Mouse (Mus musculus): Measurements from ENCODE around the gene Uhrf2.
"Not testable (repeated sequence)": the region's sequence is repeated elsewhere in the genome, so short reads cannot be mapped to it uniquely, and the experiment has no call there.

Uhrf2 gene

DNA sequence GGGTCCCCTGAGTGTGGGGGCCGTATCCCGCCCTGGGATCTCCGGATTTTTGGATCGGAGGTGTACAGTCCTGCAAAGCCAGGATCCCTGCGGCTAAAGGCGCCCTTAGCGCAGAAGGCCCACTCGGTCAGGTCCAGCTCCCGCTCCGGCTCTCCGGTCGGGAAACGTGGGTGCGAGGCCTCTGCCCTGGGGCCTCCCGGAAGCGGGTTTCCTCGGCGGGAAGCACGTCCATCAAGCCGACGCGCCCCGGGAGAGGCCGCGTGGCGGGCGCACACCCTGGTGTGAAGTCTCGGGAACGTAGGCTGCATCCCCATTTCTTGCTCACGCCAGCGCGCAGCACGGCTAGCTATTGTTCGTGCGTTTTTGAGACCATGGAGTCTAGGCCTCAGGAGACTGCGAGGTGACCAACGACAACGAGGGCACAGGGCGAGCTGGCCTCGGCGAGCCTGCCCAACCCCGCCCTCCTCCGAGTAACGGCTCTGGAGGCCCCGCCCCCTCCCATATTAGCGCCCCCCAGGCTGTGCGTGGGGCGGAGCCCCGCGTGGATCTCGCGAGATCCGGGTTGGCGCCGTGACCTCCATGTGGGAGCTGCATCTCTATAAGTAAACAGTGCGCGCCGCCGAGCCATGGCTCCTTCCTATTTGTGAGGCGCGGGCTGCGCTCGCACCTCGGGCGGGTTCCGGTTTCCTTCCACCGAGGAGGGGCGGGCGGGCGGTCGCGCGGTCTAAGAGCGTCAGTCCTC is at the start of gene Uhrf2:
Gene Uhrf2 (plus strand): TSS at position 620 of the 742 bp plus-strand sequence.
- DNase-seq, result peak; percentile 96 to 98

DNA sequence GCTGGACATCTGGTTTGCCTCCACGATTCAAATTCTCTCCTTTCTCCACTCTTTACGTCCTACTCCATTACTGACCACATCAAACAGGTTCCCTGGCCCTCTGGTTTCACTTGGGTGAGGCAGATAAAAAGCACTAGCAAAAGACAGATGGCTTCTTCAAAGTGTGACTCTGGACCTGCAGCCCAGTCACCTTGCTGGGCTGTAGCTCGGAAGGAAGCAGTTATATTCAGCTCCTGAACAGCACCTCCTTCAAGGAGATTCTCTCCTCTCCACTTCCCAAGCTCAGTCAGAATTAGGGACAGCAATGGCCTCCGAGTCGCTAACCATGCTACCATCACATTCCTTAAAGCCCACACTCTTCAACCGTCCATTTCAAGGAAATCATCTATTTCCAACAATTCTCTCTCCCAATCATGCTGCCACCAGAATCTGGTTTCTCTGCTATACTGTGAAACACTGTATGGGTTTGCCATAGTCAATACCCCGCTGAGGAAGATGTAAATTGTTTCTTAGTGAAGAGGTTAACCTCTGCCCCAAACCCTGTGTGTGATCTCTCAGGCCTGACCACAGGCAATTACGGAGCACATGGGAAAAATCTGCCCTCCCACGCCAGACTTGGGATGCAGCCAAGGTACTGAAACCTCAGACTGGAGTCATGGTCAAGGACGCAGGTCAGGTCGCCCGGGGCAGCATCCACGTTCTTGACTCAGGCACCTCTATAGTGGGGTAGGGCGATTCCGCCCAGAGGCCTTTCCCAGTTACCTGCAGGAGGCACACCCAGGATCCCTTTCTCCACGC is 45.9 kb upstream of the Uhrf2 start:
- no peak for DNase-seq

DNA sequence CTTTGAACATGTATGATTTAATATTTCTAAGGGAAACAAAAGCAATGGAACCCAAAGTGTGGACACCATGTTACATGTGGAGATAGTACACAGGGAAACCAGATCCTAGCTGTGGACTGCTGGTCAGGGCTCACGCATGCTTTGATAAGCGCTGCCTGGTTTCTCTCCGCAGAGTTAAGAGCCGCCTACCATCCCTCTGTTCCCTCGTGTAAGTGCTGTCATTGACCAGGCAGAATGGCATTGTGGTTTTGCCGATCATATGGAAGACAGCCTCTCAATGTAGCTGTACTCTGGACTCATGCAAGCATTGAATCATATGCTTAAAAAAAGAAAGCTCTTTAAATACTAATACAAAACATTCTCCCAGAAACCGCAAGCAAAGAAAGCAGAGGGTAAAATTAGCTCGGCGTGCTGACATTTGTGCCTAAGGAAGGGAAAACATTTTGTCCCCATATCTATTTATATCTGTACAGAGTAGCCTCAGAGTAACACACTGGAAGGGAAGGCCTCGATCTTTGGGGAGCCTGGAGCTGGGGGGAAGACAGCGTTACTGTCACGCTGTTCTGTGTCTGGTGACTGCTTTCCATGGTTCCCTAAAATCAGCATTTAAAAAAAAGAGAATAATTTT is 43.7 kb upstream of the Uhrf2 start:
- no peak for DNase-seq

DNA sequence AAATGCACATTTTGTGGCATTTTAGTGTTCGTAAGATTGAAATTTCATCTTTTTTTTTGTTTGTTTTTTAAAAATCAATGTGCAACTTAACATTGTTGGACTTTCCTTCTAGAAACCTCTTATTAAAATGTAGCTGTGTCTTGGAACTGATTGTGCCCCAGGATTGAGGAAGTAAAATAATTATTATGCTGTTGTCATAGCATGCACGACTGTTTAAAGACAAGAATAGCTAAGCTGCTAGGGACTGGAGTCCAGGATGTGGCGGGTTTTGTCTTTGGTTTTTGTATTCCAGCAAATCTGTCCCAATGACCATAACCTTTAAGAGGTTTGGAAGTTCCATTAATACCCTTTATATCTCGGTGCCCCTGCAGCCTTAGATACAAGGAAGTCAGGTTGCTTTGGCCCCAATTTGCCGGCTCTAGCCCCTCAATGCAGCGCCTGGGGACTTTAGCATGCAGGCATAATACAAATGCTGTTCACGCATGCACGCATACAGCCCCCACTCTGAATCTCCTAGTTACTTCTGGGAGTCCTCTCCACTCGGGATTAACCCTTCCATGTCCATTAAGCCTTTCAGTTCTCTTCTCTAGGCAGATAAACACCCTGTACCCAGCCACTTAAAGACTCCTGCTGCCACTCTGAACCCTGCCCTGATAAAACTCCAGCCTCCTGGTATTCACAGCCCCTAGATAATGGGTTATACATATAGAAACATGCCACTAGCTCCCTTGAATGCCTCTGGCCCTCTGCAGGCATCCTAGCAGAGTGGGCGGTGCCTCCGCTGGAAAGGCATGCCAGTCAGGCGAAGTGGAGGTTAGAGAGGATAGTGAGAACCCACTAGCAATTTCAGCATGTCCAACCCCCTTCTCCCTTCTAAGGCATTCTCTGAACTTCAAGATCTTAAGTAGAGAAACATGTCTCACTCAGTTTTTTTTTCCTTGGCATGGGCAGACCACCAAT is 29.6 kb upstream of the Uhrf2 start:
- DNase-seq, result no peak

DNA sequence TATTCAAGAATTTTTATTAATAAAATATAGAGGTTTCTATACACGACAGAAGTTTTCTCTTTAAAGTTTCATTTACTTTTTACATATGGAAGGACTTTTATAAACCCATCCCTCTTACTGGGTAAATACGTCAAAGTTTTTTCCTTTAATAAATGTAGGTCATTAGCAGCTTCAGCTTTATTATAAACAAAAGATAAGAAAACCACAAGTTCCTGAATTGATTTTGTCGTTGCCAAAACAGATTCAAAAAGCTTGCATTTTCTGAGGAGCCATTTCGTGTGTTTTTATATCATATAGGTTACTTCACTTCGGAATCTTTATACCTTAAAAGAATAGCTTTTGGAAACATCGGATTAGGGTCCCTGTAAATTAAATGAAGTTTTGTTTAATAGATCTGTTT is 28.8 kb upstream of the Uhrf2 start:
- DNase-seq, result no peak

DNA sequence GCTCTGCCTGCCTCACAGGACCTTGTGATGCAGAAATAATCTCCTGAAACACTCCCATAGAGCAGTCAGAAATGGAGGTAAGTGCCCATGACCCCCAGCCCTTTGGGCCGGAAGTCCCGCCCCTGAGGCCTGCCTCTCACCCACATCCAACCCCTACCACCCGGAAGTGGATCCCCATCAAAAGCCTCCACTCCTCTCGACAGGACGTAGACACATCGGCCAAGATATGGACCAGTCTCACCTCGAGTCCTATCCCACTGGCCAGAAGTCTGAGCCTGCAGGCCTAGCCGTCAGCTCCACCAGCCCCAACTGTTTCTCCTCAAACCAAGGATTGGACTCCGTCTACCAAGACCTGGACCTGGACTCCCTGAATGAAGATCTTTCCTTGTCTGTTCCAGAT is 26.7 kb upstream of the Uhrf2 start, which contains the start of gene Trpd52l3:
Gene Trpd52l3 (plus strand): TSS at position 170 of the 400 bp plus-strand sequence.
- no peak for DNase-seq

DNA sequence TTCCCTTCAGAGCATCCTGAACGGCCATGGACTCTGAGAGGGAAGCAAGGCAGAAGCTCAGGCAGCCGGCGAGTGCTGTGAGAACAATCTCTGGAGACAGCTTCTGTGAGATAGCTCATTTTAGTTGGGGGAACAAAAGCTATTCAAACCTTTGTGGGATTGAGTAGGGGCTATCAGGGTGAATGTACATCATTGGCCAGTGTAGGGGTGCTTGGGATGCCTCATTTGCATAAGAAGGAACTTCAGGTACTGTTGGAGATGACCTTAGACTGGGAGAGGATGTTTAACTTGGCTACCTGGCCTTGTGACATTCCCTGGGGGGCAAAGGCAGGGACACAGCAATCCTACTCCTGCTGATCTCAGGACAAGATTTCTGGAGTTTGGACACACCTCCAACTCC is 23.9 kb upstream of the Uhrf2 start:
- no peak for DNase-seq

DNA sequence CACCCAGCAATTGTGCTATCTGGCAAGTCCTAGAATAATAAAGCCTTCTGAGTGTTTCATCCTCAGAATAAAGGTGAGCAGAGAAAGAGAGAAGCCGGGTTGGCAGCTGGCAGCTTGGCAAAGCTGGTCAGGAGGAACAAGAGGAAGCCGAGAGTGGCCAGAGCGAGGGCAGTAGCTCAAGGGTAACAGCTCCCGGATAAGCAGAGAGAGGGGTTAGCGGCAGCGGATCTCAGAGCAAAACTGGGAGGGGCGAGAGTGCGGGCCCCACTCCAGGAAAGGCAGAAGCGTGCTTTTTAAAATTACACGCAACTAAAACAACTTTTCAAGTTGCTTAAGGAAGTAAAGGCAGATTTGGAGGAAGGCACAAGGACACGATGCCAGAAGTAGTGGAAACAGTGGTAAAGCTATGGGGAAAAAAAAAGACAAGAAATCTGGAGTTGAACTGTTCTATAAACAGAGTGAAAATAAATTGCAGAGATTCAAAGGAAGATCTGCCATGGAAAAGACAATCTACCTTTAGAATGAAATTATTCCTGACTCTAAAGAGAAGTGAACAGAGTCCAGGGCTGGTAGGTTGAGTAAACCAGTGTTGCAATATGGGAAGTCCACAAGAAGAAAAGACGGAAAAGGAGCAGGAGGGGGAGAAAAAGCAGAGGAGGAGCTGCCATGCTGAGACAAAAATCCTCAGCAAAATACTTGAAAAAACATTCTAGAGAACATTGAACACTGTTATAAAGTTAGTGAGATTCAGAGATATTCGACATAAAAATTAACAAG is 19.6 kb upstream of the Uhrf2 start:
- DNase-seq, result no peak

DNA sequence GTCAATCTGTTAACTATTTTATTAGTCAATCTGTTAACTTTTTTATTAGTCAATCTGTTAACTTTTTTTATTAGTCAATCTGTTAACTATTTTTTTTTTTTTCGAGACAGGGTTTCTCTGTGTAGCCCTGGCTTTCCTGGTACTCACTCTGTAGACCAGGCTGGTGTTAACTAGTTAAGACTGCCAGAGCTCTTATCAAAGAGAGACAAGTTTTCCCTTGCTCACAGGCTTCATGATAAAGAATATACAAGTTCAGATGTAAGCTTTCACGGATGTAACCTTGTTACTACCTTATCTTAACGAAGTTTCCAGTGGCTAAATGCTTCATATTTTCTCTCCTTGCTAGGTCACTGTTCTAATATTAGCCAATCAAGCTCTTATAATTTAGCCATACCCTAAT is 16.0 kb upstream of the Uhrf2 start:
- no peak for DNase-seq

DNA sequence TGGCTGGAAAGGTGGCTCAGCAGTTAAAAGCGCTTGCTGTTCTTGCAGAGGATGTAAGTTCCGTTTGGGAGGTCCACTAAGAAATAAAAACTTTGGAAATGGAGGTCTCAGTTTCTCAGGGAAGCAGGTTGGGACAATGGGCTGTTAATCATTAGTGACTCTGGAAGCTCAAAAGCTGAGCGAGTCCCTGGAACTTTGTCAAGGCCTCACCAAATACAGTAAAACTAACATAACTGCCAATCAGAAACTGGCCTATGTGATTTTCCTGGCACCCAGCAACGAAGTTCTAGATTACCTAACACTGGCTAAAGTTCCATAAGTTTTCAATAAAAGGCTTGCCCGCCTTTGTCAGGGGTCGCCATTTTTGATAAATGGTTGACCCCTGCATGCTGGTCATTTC is 14.2 kb upstream of the Uhrf2 start:
- DNase-seq, result no peak

DNA sequence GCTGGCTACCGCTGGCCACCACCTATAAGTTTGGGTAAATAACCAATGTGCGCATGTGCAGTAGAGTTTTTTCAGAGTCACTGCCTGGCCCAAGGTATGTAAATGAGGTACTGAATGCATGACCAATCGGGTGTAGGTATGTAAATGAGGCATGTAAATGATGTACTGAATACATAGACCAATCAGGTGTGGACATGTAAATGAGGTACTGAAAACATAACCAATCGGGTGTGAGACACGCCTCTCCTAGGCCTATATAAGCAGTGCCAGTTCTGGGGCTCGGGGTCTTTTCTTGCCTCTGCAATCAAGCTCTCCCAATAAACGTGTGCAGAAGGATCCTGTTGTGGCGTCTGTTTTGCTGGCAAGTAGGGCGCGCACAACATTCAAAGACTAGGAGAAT is 6.9 kb upstream of the Uhrf2 start:
- DNase-seq, result not testable (repeated sequence)

DNA sequence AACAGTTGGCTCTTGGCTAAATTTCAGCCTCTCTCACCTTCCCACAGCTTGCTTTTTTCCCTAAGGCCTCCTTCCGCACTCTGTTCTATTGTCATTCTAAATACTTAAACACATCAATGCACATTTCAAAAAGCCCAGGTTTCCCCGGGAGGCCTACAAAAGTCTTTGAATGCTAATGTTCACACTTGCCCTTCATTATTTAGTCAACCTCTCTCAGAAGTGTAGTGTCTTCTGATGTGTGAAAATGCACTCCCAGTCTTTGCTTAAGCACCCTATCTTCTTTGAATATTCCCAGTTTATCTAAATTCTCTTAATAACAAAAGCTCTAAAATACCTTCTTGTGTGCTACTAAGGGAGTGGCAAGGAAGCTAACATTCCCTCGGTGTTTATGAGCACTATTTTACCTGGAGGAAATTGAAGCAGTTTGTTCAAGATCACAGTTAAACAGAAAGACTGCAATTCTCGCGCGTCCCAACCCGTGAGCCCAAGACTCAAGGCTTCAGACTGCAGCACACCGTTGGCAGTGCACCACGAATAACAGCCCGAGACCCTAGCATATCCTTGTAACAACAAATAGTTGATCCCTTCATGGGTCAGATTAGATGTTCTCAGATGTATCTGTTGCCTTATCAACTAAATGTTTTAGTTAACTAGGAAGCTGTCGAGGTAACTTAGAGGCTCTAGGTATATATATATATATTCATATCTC is 1.2 kb upstream of the Uhrf2 start:
- no peak for DNase-seq

DNA sequence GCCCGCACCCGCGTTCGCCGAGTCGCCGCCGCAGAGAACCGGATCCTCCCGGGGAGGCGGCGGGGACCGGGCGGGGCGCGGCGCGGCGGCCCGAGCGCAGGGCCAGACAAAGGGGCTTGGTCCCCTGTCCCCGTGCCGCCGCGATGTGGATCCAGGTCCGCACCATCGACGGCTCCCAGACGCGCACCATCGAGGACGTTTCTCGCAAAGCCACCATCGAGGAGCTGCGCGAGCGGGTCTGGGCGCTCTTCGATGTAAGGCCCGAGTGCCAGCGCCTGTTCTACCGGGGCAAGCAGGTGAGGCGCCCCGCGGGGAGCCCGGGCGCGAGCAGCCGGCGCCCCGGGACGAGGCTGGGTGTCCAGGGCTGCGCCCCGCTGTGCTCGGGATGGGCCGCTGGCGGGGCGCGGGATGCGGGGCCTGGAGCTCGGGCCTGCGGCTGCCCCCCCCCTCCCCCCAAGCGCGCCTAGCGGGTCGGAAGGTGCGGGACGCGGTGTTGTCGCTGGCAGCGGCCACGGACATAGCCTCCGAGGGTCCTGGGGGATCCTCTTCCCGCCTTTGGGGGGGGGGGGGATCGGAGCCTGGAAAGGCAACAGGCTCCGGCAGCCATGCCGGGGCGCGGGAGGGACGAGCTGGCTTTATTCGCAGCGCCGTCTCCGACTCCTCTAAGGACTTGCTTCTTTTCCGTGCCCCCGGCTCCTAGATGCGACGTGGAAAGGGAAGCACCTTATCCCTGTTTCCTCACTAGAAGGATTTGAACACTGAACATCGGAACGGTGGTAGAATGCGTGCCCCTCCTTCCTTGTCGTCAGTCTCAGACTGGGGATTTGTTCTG is 539 bp downstream of the Uhrf2 start:
- DNase-seq, result peak in 1 of 2 experiments; percentile 54

DNA sequence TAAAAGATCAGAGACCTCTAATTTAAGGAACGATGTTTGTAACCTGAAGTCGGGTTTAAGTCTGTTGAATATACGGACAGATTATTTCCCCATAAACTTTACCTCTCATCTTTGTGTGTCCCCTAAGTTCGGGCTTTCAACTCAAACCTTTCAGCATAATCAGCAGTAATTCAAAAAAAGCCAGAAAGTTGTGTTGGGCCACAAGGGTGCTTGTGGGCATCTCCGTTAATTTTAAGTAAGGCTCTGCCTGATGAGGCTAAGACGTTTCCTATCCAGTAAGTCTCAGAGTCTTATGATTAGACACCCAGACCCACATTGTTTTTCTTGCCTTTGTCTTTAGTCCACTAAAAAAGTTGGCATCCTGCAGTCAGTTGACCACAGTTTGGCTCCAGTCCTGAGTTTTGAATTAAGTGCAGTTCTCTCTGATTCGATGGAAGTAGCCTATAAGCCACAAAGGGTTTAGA is 1.2 kb downstream of the Uhrf2 start:
- no peak for DNase-seq

DNA sequence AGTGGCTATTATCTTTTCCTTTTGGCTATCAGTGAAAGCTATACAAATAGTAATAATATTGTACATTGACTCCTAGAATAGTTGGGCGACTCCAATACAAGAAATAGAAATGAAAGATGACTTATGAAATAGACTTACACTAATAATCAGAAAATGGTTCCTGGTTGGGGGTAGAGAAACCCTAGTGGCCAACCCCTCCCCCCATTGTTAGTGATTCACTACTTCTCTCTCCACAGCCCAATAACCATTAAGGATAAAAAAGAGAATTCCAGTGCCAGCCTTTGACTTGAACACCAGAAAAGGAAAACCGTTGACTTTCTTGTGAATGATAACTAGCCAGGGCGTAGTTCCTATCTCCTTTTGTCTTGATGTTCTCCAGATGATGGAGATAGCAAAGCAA is 1.9 kb downstream of the Uhrf2 start:
- DNase-seq, result no peak

DNA sequence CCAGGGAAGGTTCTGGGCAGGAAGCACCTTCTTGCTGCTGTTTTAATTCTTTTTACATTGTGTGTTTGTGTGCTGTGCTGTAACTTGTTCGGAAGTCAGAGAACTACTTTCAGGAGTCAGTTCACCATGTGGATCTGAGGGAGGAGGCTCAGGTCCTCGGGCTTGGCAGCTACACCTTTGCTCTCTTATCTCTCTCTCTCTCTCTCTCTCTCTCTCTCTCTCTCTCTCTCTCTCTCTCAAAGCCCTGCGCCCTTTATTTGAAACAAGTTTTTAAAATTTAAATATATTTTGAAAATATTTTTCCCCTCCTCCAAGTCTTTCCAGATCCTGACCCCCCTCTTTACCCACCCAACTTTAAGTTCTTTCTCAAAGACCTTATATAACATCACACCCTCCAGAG is 5.0 kb downstream of the Uhrf2 start:
- DNase-seq, result no peak

DNA sequence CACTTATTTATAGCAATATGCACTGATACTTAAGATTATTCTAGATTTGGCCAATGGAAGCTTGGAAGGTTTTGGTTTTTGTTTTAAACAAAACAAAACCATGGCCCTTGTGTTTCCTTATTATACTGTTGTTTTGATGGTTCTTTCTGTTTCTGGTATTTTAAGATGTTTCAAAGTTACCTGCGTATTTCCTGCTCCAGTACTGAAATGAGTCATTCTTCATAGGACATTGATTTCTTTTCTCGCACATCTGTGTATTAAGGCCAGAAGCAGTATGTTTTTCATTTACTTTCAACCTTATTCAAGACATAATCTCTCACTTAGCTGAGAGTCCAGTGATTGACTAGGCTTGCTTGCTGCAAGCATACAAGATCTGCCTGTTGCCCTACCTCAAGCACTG is 13.4 kb downstream of the Uhrf2 start:
- DNase-seq, result no peak

DNA sequence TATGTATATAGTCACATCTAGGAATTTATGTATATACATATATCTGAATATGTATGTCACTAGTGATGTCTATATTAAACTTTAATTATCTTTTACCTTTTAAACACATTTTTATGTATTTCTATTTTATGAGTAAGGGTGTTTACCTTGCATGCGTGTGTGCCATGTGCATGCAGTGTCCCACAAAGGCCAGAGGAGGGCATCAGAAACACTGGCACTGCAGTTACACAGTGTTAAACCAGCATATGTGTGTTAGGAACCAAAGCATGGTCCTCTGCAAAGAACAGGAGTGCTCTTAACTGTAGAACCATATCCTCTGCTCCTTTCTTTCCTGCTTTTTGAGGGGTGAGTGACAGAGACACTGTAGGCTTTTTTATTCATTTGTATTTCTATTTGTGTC is 14.3 kb downstream of the Uhrf2 start:
- no peak for DNase-seq

DNA sequence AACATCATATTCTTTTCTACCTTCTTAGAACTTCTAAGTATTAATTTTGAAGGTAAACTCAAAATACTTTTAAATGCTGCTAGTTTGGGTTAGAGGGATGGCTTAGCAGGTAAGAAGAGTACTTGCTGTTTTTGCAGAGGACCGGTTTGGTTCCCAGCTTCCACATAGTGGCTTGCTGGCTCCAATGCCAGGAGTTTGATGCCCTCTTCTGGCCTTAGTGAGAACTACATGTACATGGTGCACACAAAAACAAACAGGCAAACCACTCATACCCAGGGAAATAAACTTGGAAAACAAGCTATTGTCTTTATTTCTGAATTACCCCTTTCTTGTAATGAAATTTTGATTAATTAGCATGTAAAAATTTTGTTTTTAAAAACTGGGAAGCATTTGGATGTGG is 15.5 kb downstream of the Uhrf2 start:
- DNase-seq, result peak in 1 of 2 experiments; percentile 14

DNA sequence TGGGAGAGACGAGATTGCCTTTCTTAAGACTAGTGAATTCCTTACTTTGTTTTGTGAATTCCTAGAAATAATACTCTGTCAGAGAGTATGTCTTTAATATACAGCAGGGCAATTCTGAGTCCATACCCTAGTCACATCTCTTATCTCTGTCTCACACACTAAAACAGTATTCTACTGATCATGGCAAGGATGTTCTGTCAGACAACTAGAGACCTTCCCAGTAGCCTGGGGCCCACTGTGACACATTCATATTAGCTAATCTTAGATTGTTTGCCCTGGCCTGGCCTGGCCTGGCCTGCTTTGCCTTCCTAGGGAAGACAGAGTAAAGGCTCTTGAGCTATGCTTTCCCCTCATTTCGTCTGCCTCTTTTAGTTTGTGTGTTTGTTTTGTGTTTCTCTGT is 20.3 kb downstream of the Uhrf2 start:
- no peak for DNase-seq
